Mouse (Mus musculus) heart, postnatal 25 days (tissue): ENCODE results near the gene Dalrd3. TPM values are rescaled to one million over a fixed set of nuclear protein-coding genes. Genes with fewer than 3 reads are reported as not detected.

Source experiments
- DNase-seq: peaks from one replicate; pipeline ENCODE4 v3.0.0; 2022; ENCODE audit warnings: low spot score
- intact Hi-C: fragments of 180-260 bp; cut with DNase I; formaldehyde crosslinking; loops from one replicate; pipeline ENCODE4 v1.15.1; 2025
- total RNA-seq, 2 experiments: library from RNA; stranded (reverse); gene quantifications; 2 replicates each; pipeline ENCODE4 v1.2.3; 2021

Dalrd3 gene
- total RNA-seq = 10 to 100 TPM; 21.0 to 21.3 TPM

DNA sequence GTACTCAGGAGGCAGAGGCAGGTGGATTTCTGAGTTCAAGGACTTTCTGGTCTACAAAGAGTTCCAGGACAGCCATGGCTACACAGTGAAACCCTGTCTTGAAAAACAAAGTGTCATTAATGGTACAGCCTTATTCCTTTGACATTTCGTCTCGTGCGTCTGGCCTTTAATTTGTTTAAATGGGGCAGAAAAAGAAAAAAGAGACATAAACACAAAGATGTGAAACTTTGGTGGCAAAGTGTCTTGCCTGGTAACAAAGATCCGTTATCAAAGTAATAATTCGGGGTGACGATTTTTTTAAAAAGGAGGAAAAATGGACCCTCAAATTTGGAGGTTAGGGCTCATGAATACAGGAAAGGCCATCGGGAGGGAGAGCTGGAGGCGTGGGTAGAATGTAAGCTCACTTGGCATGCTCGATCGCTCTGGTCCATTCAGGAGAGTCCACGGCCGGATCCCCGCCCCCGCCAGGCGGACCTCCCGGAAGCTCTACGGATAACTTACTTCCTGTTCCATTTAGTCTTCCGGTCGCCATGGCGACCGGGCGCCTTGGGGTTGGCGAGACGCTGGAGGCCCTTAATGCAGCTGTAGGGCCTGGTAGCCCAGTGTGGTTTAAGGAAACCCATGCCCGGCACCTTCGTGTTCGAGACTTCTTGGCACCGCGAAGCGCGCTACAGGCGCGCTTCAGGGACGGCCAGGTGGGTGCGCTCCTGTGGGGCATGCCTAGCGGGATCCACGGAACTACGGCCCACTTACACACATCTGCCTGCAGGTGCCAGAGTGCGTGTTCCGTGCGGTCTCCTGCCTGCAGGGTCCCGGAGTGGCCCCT, at the start of gene Dalrd3:
TSS of gene Dalrd3 (plus strand) at position 506 of the 826 bp plus-strand sequence.
- intact Hi-C loops = loop anchor here (2.0 kb wide), 1 partner anchor 27 kb away; the partner anchor contains the start of gene P4htm
- DNase-seq = peak; percentile 87

DNA sequence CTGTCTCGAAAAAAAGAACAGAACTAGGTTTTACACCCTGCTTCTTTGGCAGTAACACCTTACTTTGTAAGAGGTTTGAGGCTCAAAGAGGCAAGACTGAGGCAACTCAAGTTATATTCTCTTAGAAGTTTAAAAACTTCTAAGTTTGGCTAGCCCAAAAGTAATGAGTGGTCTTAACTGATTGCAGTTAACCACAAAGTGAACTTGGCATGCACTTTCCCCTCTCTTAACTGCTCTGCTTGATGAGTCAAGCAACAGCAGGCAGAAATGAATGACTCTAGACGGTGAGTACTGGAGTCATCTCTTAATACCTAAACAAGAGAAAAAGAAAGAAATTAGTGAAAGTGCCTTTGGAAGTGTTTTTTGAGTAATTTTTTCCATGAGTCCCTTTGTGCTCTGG, 48.1 kb upstream of the Dalrd3 start:
- intact Hi-C loops = loop anchor here (5.0 kb wide), 1 partner anchor 36 kb away; no protein-coding TSS in a partner anchor

DNA sequence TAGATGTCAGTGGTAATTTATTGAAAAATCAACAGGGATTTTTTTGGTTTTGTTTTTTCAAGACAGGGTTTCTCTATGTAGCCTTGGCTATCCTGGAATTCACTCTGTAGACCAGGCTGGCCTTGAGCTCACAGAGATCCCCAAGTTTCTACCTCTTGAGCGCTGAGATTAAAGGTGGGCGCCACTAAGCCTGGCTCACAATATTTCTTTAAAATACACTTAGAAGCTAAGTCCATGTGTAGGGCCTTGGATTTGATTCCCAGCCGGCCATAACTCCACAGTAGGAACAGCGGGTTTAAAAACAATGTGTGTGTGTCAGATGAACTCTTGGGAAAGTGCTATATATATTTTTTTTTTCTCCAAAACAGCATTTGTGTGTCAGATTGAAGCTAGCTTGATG, 46.3 kb upstream of the Dalrd3 start:
- intact Hi-C loops = loop anchor here (5.0 kb wide), 1 partner anchor 34 kb away; no protein-coding TSS in a partner anchor
- DNase-seq = no peak

More for the DNA sequence above, 48.1 kb upstream of the Dalrd3 start:
- DNase-seq = no peak

DNA sequence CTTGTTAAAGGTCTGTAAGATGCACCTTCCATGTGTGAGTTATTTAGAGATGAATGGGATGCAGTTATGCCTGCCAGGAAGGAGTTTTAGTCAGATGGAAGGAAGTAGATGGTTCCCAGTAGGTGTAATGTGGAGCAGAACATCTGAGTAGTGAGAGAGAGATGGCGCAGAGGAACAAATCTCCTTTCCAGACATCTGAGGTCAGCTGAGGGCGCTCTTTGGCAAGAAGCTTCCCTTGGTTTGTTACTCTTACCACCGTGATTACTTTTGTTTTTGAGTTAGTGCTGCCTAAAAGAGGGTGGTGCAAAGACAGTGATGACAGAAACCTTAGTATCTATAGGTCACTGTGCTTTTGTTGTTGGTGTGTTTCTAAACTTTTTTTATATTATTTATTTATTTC, 44.3 kb upstream of the Dalrd3 start:
- intact Hi-C loops = no loop called here
- DNase-seq = no peak

DNA sequence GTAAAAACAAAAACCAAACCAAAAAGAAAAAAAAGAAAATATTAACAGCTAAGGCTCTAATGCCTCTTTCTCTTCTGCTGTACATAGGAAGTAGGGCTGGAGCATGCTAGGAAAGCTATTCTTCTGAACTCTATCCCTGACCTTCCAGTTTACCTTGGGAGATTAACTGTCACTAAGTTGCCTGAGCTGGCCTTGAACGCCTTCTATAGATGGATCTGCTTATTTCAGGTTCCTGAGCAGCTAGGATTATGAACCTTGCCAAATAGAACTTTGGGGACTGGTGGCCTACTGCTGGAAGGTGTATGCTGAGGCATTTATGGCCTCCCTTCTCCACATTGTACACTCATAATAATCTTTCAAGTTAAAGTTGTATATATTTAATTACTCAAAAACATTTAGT, 38.7 kb upstream of the Dalrd3 start:
- DNase-seq = no peak
- intact Hi-C loops = no loop called here

DNA sequence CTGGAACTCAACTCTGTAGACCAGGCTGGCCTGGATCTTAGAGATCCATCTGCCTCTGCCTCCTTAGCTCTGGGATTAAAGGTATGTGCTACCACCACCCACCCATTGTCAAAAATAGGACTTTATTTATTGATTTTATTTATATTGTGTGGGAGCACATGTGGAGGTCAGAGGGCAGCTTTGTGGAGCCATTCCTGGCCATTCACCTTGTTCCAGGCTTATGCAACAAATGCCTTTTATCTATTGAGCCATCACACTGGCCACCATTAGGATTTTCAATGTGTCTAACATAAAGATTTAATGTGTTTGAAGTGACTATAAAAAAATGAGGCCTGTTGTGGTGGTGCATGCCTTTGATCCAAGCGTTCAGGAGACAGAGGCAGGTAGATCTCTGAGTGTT, 38.2 kb upstream of the Dalrd3 start:
- no peak for DNase-seq
- intact Hi-C loops = no loop called here

DNA sequence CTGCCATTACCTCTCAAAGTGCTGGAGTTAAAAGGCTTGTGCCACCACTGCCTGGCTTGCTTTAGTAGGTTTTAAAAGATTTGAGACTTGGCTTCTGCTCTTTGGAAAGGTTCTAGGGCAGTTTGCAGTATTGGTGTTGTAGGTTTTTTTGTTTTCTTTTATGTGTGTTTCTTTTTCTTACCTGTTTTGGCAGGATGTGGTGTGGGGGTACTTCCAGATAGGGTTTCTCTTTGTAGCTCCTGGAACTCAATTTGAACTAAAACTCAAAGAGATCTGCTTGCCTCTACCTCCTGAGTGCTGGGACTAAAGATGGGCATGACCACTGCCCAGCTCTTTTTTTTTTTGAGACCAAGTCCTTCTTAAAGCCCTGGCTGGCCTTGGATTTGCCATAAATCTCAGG, 28.8 kb upstream of the Dalrd3 start:
- DNase-seq = no peak
- intact Hi-C loops = no loop called here

DNA sequence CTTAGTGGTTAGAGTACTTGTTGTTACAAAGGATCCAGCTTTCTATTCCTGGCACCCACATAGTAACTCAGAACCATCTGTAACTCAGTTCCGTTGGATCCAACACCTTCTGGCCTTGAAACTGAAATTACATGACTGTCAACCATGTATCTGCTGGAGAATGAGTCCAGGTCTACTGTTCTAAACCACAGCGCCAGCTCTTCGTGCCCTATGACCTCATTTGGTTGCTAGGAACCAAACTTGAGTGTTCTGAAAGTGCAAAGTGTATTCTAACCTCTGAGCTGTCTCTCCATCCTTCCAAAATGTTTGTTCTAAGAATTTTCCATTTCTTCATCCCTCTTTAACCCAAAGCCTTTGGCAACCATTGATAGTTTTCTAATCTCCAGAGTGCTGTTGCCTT, 23.7 kb upstream of the Dalrd3 start:
- intact Hi-C loops = no loop called here
- DNase-seq = no peak

DNA sequence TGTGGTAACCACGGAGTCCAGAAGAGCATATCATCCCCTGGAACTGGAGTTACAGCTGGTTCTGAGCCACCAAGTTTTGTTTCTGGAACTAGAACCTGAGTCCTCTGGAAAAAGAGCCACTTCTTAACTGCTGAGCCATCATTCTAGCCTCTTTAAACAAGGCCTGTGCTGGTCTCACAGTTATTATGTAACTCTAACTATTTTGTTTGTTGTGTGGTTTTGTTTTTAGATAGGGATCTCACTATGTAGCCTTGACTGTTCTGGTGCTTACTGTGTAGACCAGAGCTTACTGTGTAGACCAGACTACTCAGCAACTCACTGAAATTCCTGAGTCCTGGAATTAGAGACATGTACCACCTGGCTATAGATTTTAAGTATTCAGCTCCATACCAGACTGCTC, 22.8 kb upstream of the Dalrd3 start:
- intact Hi-C loops = no loop called here
- DNase-seq = no peak

DNA sequence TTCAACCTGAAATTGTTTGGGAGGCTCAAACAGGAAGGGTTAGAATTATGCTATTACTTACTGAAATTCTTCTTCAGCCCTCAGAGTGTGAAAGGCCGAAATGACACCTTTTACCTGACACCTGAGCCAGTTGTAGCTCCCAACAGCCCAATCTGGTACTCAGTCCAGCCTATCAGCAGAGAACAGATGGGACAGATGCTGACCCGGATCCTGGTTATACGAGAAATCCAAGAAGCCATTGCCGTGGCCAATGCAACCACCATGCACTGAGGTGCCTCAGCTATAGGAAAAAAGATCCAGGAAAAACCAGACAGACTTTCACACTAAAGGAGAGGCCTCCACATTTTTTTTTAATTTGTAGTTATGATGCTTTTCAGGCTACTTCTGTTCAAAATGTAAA, 10.5 kb upstream of the Dalrd3 start:
- intact Hi-C loops = loop anchor here (5.0 kb wide), 1 partner anchor 37 kb away; no protein-coding TSS in a partner anchor
- DNase-seq = no peak

DNA sequence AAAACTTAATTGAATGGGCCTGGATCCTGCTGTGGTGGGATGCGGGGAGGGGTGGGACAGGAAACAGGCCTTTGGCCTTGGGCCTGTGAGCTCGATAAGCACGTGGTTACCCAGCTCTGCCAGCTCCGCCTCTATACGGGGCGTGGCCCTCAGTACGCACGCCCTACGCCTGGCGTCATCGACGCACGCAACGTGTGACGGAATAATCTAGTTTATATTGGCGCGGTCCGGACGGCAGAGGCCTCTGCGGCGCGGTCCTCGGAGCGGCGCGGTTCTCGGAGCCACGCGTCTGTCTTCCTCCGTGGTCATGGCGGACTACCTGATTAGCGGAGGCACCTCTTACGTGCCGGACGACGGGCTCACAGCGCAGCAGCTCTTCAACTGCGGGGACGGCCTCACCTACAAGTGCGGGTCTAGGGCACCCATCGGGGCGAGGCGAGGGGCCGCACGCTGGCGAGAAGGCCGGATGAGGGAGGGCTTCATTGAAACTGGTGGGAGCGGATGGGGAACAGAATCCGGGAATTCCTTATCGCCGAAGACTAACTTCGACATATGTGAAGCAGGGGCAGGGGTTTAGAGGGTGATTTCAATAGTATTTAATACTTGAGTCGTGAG, 9.4 kb upstream of the Dalrd3 start, which contains the start of gene Impdh2:
TSS of gene Impdh2 (plus strand) at position 60 of the 615 bp plus-strand sequence.
- DNase-seq = peak; percentile 96
- intact Hi-C loops = no loop called here

DNA sequence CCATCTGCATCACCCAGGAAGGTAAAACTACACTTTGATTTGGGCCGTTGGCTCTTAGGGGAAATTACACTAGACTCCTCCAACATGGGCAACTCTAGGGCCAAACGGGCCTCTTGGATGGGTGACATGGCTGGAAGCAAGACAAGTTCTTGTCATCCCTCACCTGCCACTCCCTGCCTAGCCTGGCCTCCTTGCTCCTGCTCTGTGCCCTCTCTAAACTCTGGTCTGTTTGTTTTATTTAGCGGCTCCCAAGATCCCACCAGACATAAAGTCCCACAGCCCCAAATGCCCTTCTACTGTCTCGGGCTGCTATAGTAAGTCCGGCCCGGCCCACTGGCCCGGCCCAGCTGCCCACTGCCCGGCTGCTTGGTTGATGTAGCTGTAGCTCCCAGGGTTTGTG, 6.0 kb upstream of the Dalrd3 start:
- intact Hi-C loops = no loop called here
- DNase-seq = no peak

DNA sequence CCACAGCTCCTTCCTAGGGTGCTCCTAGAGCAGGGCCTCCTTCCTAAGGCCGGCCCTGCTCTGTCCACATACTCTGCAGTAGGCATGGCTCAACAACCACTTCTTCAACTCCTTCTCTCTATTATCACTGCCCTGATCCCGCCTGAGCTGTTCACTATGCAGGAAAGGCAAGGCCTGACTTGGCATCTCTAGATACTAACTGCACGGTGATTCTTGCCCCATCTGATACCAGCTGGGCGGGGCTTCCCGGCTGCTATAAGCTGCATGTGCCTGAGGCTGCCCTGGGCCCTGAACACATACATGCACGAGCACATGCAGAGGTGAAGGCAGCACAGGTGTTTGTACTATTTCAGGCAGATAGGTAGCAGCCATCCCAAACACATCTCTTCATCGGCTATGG, 5.6 kb upstream of the Dalrd3 start:
- intact Hi-C loops = no loop called here
- DNase-seq = no peak

DNA sequence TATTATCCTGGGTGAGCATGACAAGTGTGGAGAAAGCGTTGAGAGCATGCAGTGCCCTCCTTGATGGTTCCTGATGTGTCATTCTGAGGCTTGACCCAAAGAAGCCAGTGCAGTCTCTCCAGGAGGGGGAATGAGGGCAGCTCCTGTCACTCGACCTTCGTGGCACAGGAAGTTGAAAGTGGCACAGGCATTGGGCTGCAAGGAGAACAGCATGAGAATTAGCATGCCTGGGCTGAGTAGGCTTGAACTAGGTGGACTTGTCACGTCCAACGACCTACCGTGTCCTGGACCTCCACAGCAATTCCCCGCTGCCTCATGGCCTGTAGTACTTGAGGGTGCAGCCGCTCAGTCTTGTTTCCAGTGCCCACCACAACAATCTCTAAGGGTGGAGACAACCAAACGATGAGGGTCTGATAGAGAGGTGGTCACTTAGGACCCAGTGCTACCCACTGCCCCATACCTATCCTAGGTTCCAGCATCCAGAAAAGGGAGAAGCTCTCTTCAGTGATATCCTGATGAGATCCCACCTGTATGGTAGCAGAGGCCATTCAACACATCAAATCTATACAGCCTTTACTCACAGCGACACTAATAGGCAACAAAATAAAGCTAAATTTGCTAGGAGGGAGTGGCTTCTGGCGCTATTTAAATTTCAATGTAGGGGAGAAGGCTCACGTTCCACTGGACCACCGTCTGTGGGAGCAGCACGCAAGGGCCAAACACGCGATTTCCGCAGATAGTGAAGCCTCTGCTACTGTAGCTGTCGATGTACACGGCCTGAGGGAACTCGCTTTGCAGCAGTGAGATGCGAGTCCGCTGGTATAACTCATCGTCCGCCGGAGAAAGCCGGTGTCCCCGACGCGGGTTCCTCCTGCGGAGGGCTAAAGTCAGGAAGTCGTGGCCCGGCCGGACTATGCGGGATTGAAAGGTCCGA, 3.5 kb upstream of the Dalrd3 start:
- intact Hi-C loops = no loop called here
- no peak for DNase-seq

DNA sequence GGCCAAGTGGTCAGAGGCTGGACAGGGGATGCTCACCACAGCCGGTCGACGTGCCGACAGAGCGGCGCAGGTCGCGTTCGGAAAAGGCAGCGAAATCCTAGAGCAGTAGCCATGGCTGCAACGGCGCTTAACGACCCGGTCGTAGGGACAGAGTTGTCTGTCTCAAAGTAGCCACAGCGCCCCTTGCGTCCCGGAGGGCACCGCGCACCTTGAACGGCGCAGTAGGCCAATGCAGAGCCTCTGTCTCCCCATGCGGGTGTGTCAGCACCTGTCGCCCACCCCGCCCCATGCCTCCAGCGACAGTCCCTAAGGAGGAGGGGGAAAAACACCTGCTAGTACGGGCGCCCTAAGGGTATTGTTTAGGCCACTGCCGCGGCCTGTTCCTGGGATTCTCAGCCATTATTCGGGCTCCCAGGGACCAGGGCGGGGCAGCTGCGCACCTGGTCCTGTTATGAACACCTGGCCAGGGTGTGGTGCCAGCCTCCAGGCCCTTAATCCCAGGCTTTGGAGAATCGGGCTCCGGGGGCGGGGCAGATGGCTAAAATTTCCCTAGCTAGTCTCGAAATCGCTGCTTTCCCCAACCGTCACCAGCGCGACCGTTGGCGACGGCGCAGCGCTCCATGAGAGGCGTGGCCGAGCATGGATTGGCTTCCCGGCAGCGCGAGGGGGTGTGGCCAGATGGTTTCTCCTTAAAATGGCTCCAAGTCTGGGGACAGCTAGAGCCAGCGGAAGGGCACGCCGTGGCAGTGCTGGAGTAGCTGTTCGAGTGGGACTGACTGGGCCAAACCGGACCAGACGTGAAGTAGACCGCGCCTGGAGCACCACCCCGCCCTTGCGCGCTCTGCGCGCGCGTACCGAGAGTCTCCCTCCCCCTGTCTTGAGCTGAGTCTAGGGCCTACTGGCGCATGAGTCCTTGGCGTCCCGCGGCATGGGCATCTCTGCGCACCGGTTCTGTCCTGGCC, 2.6 kb upstream of the Dalrd3 start, which contains the start of gene Ndufaf3:
TSS of gene Ndufaf3 (minus strand) at position 620 of the 962 bp plus-strand sequence.
- intact Hi-C loops = no loop called here

DNA sequence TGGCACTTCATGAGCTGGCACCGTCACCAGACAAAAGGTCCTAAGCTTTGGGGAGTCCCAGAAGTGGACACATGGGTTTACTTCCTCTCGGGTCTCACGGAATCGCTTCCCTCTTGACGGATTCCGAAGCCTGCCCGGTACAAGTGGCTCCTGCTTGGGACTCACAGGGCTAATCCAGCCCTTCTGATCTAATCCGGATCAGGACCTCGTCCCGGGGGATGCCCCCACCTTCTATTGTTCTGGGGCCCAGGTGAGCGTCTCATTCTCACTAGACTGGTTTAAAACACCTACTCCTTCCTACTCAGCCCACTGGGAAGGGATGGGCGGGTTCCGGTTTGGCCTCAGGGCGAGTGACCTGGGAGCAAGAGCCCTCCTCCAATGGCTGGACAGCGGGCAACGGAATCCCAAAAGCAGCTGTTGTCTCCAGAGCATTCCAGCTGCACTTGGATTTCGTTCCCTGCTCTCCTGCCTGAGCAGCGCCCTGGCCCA, 1.7 kb upstream of the Dalrd3 start:
- intact Hi-C loops = no loop called here
- DNase-seq = no peak

More for the DNA sequence above, 2.6 kb upstream of the Dalrd3 start, which contains the start of gene Ndufaf3:
- peak; percentile 92 for DNase-seq

DNA sequence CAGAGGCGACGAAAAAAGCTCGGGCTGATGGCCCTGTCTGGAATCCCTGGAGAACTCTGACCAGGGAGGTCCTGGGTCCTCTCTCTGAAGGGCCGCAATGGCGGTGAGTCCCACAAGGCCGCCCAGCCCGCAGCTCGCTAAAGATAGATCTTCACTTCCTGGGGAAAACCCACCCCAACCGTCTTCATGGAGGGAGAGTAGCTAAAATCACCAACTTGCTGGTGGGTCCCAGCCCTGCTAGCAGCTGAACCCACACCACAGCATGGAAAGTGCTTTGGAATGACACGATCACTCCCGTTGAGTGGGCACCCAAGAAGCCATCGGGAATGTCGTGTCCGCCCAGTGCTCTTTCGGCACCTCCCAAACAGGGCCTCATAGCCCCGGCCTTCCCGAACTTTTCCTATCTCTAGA, 1.2 kb upstream of the Dalrd3 start:
- DNase-seq = no peak
- intact Hi-C loops = no loop called here

DNA sequence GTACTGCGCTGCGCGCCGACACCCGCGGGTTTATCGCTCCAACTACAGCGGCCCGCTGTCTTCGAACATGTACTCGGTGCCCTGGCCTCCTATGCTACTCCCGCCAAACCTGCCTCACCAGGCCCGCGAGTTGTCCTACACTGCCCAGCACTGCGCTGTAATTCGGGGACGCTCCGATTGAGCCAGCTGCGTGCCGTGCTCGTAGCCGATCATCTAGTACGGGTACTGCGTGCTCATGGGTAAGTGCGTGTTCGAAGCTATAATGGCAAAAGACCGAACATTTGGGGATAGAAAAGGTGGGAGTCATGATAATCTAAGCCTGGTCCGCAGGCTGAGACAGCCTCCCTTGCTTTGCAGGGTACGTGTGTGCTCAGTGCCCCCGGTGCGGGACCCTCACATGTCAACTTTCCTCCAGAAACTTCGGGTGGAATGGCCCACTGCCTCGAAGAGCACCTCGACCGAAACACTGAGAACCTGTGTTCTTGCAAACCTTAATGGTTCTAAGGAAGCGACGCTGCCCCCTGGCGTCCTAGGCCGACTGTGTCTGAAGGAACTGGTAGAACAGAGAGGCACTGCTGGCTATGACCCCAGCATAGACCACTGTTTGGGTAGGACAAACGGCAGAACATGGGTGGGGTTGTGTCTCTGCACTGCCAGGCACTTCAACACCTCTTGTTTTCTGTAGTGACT, 666 bp downstream of the Dalrd3 start:
- no peak for DNase-seq
- intact Hi-C loops = loop anchor here (2.0 kb wide), 1 partner anchor 26 kb away; the partner anchor contains the start of gene P4htm
